Mouse (Mus musculus) embryonic fibroblast, embryonic 13.5 days (primary cell): ENCODE results near the gene Glipr2.

Experiments used
- CTCF ChIP-seq: IDR thresholded peaks from 2 replicates; pipeline ENCODE4 v1.5.1; 2011; ENCODE audit warnings: mild to moderate bottlenecking, control low read depth, low read length, moderate library complexity, borderline replicate concordance; ENCODE audit not compliant: insufficient read depth
- POLR2A ChIP-seq: IDR thresholded peaks from 2 replicates; pipeline ENCODE4 v1.6.1; 2011; ENCODE audit warnings: low read depth, mild to moderate bottlenecking, control low read depth, low read length, moderate library complexity

GRCm38 (mm10) chr4:43918221-43918620 is 39.0 kb upstream of the Glipr2 start:
- TF ChIP-seq CTCF, result no peak
- TF ChIP-seq POLR2A, result no peak
